Mouse (Mus musculus) forebrain, embryonic 11.5 days (tissue): ENCODE results near the gene Mak. TPM values are rescaled to one million over a fixed set of nuclear protein-coding genes. Genes with fewer than 3 reads are reported as not detected.
A peak's percentile ranks its signal among the peaks of the same experiment; 100 is the strongest.

Experiments used
- ATAC-seq: fragments of 200-750 bp; cut with Nextera tagmentation; replicated peaks from 2 replicates; pipeline ENCODE4 v1.8.0; 2017; ENCODE audit warnings: moderate TSS enrichment; ENCODE audit not compliant: low FRiP score
- DNase-seq: peaks from one replicate; pipeline ENCODE4 v3.0.0-alpha.2; 2017; ENCODE audit warnings: low spot score
- H3K27ac ChIP-seq: fragments of 300-500 bp; sonication (generic); 2 replicates; pipeline ENCODE4 v1.5.1; 2014; ENCODE audit warnings: low read depth, low read length
- H3K27me3 ChIP-seq: fragments of 300-500 bp; sonication (generic); 2 replicates; pipeline ENCODE4 v1.6.1; 2014; ENCODE audit warnings: mild to moderate bottlenecking, low read length, mixed read lengths; ENCODE audit not compliant: control insufficient read depth, insufficient read depth
- H3K36me3 ChIP-seq: fragments of 300-500 bp; sonication (generic); 2 replicates; pipeline ENCODE4 v1.6.1; 2014; ENCODE audit warnings: mild to moderate bottlenecking, low read length, moderate library complexity, mixed read lengths; ENCODE audit not compliant: control insufficient read depth, insufficient read depth
- H3K4me1 ChIP-seq: fragments of 300-500 bp; sonication (generic); replicated peaks from 2 replicates; pipeline ENCODE4 v1.6.1; 2014; ENCODE audit warnings: low read length, mixed read lengths; ENCODE audit not compliant: control insufficient read depth, insufficient read depth
- H3K4me2 ChIP-seq: fragments of 300-500 bp; sonication (generic); 2 replicates; pipeline ENCODE4 v1.6.1; 2014; ENCODE audit warnings: low read depth, mild to moderate bottlenecking, low read length, moderate library complexity, mixed read lengths; ENCODE audit not compliant: severe bottlenecking
- H3K4me3 ChIP-seq: fragments of 300-500 bp; sonication (generic); 2 replicates; pipeline ENCODE4 v1.5.1; 2014; ENCODE audit warnings: low read depth, low read length
- H3K9ac ChIP-seq: fragments of 300-500 bp; sonication (generic); 2 replicates; pipeline ENCODE4 v1.6.1; 2014; ENCODE audit warnings: low read length
- H3K9me3 ChIP-seq: fragments of 300-500 bp; sonication (generic); 2 replicates; pipeline ENCODE4 v1.6.1; 2016; ENCODE audit warnings: low read length, mixed read lengths; ENCODE audit not compliant: control insufficient read depth
- WGBS: fragments of 180-500 bp; shearing (Covaris S2); extraction: QIAGEN DNeasy Blood & Tissue Kit; methylation state at CpG from one replicate; pipeline ENCODE4 v1.1.7; 2014; 5-methylcytosine and 5-hydroxymethylcytosine counted together
- polyA plus RNA-seq: library from polyadenylated mRNA; unstranded; fragments of >200 nt; fragmentation: Nextera tagmentation; extraction: Ambion mirVana; gene quantifications from 2 replicates; pipeline ENCODE4 v1.2.1, GENCODE M21; 2014

Gene Mak
- polyA plus RNA-seq, 1 experiment from 2014 or later = 1.6 TPM

GRCm38 (mm10) chr13:41103841-41104525 lies 24.5 kb upstream of the Mak start:
- H3K4me1 ChIP-seq = no peaks in the 10 kb centered on the region
- 74% methylated on average over 12 of the region's 12 CpGs for WGBS
- no peak overlapping the region for H3K27ac ChIP-seq
- no peak for ATAC-seq
- H3K9me3 ChIP-seq = no peaks in the 10 kb centered on the region
- no peak for DNase-seq
- H3K36me3 ChIP-seq = no peaks in the 10 kb centered on the region
- no peak overlapping the region for H3K4me2 ChIP-seq
- no peak overlapping the region for H3K9ac ChIP-seq
- no peaks in the 10 kb centered on the region for H3K27me3 ChIP-seq
- no peak overlapping the region for H3K4me3 ChIP-seq

- no peak for ATAC-seq
- 91% methylated on average over 2 of the region's 2 CpGs for WGBS
- Histone ChIP-seq H3K4me3 (no peak overlapping the region), H3K36me3 (no peaks in the 10 kb centered on the region), H3K27ac (no peak overlapping the region), H3K9ac (no peak overlapping the region), H3K4me2 (no peak overlapping the region), H3K9me3 (no peaks in the 10 kb centered on the region), H3K27me3 (no peaks in the 10 kb centered on the region), H3K4me1 (no peaks in the 10 kb centered on the region)
- DNase-seq = no peak
Observed at GRCm38 (mm10) chr13:41100031-41100430, 20.5 kb upstream of the Mak start.

- ATAC-seq = no peak
- Histone ChIP-seq H3K4me2 (no peak overlapping the region), H3K9ac (no peak overlapping the region), H3K4me1 (no peaks in the 10 kb centered on the region), H3K36me3 (no peaks in the 10 kb centered on the region), H3K4me3 (no peak overlapping the region), H3K9me3 (no peaks in the 10 kb centered on the region), H3K27me3 (no peaks in the 10 kb centered on the region), H3K27ac (no peak overlapping the region)
- WGBS = 89% methylated on average over 15 of the region's 15 CpGs
- DNase-seq = no peak
Observed at GRCm38 (mm10) chr13:41098325-41098724, 18.8 kb upstream of the Mak start.

- WGBS = 88% methylated on average over 16 of the region's 16 CpGs
Observed at GRCm38 (mm10) chr13:41097324-41098058, 18.0 kb upstream of the Mak start.

GRCm38 (mm10) chr13:41094160-41094559 lies 14.7 kb upstream of the Mak start:
- DNase-seq (peak; percentile 14), ATAC-seq (no peak)
- H3K4me1 ChIP-seq = no peaks in the 10 kb centered on the region
- no peak overlapping the region for H3K4me2 ChIP-seq
- no peak overlapping the region for H3K9ac ChIP-seq
- WGBS = 81% methylated on average over 10 of the region's 10 CpGs
- H3K9me3 ChIP-seq = no peaks in the 10 kb centered on the region
- H3K27ac ChIP-seq = no peak overlapping the region
- no peaks in the 10 kb centered on the region for H3K36me3 ChIP-seq
- H3K27me3 ChIP-seq = no peaks in the 10 kb centered on the region
- no peak overlapping the region for H3K4me3 ChIP-seq

More at GRCm38 (mm10) chr13:41097324-41098058, 18.0 kb upstream of the Mak start:
- Histone ChIP-seq H3K27ac (no peak overlapping the region), H3K27me3 (no peaks in the 10 kb centered on the region), H3K4me2 (no peak overlapping the region), H3K4me3 (no peak overlapping the region), H3K36me3 (no peaks in the 10 kb centered on the region), H3K4me1 (no peaks in the 10 kb centered on the region), H3K9me3 (no peaks in the 10 kb centered on the region), H3K9ac (no peak overlapping the region)
- no peak for ATAC-seq
- peak; percentile 27 for DNase-seq

GRCm38 (mm10) chr13:41091271-41091670 lies 11.8 kb upstream of the Mak start:
- no peaks in the 10 kb centered on the region for H3K4me1 ChIP-seq
- 45% methylated on average over 10 of the region's 10 CpGs for WGBS

GRCm38 (mm10) chr13:41088746-41089145 lies 9.2 kb upstream of the Mak start:
- no peak overlapping the region for H3K4me3 ChIP-seq

More at GRCm38 (mm10) chr13:41091271-41091670, 11.8 kb upstream of the Mak start:
- no peak overlapping the region for H3K4me3 ChIP-seq
- no peaks in the 10 kb centered on the region for H3K27me3 ChIP-seq
- no peak overlapping the region for H3K4me2 ChIP-seq
- no peaks in the 10 kb centered on the region for H3K9me3 ChIP-seq
- DNase-seq (no peak), ATAC-seq (no peak)
- H3K36me3 ChIP-seq = no peaks in the 10 kb centered on the region
- H3K9ac ChIP-seq = no peak overlapping the region
- no peak overlapping the region for H3K27ac ChIP-seq

GRCm38 (mm10) chr13:41085140-41085539 lies 5.6 kb upstream of the Mak start:
- H3K9ac ChIP-seq = no peak overlapping the region

More at GRCm38 (mm10) chr13:41088746-41089145, 9.2 kb upstream of the Mak start:
- Histone ChIP-seq H3K9me3 (no peaks in the 10 kb centered on the region), H3K9ac (no peak overlapping the region), H3K27ac (no peak overlapping the region), H3K4me2 (no peak overlapping the region), H3K4me1 (no peaks in the 10 kb centered on the region), H3K27me3 (no peaks in the 10 kb centered on the region), H3K36me3 (no peaks in the 10 kb centered on the region)
- DNase-seq (no peak), ATAC-seq (no peak)

More at GRCm38 (mm10) chr13:41085140-41085539, 5.6 kb upstream of the Mak start:
- ATAC-seq (no peak), DNase-seq (no peak)
- Histone ChIP-seq H3K4me2 (no peak overlapping the region), H3K9me3 (no peaks in the 10 kb centered on the region), H3K27me3 (no peaks in the 10 kb centered on the region; the same call in 1 of the 2 replicates), H3K4me3 (no peak overlapping the region), H3K36me3 (no peaks in the 10 kb centered on the region), H3K27ac (no peak overlapping the region), H3K4me1 (no peaks in the 10 kb centered on the region)
- 23% methylated on average over 2 of the region's 2 CpGs for WGBS
